Mouse (Mus musculus) common myeloid progenitor, adult 5-6 weeks (primary cell): Measurements from ENCODE around the gene Gm15013. TPM values are rescaled to one million over a fixed set of nuclear protein-coding genes. Genes with fewer than 3 reads are reported as not detected.
"Not testable (repeated sequence)": the region's sequence is repeated elsewhere in the genome, so short reads cannot be mapped to it uniquely, and the experiment has no call there.

ENCODE experiments used
- ATAC-seq: replicated peaks from 2 replicates; pipeline ENCODE4 v1.8.0; 2016; ENCODE audit warnings: low read depth, mild to moderate bottlenecking, moderate TSS enrichment, inconsistent platforms; ENCODE audit not compliant: poor library complexity, severe bottlenecking
- total RNA-seq: library from RNA; stranded (forward); fragments of 200-1000, 187-1606 nt; gene quantifications from 2 replicates; pipeline ENCODE4 v1.2.3, GENCODE M21; 2017

The Gm15013 gene
- 1.0 and 1.2 TPM in 2 replicates for total RNA-seq

GRCm38 (mm10) chrX:139714381-139714780 is at the start of gene Gm15013:
Gene Gm15013, minus strand, starts transcription at chrX:139714481.
- no peak for ATAC-seq

GRCm38 (mm10) chrX:139762546-139762945 is 48.3 kb upstream of the Gm15013 start:
- ATAC-seq = peak; percentile 74; the same call in 1 of the 2 replicates

GRCm38 (mm10) chrX:139758634-139759033 is 44.4 kb upstream of the Gm15013 start:
- not testable (repeated sequence) for ATAC-seq

GRCm38 (mm10) chrX:139751855-139752254 is 37.6 kb upstream of the Gm15013 start:
- peak; percentile 56; the same call in 1 of the 2 replicates for ATAC-seq

- no peak for ATAC-seq
These were observed 22.8 kb upstream of the Gm15013 start for GRCm38 (mm10) chrX:139737066-139737465.

- ATAC-seq = no peak
These were observed 16.3 kb upstream of the Gm15013 start for GRCm38 (mm10) chrX:139730541-139730940.

- no peak for ATAC-seq
These were observed 8.1 kb upstream of the Gm15013 start for GRCm38 (mm10) chrX:139722350-139722749.

GRCm38 (mm10) chrX:139684775-139685695 is 29.2 kb downstream of the Gm15013 start, which contains the start of gene Tbc1d8b:
Gene Tbc1d8b, plus strand, starts transcription at chrX:139684996.
- ATAC-seq = peak; percentile 100

GRCm38 (mm10) chrX:139684410-139684774 is 29.9 kb downstream of the Gm15013 start:
- peak; percentile 40 for ATAC-seq

- 0 out of 2 replicates have a peak, but pooled peaks have one; percentile 69 for ATAC-seq
These were observed 48.5 kb downstream of the Gm15013 start for GRCm38 (mm10) chrX:139665829-139666228.

Other genes starting within 250 kb of the Gm15013 start
- gene D330045A20Rik, start 234.1 kb downstream of the Gm15013 start, total RNA-seq = 2.1 and 4.0 TPM in 2 replicates
- gene Rnf128, start 151.2 kb downstream of the Gm15013 start, total RNA-seq = 0.87 and 0.96 TPM in 2 replicates
- gene Tbc1d8b, start 29.5 kb downstream of the Gm15013 start, total RNA-seq = 7.0 and 8.8 TPM in 2 replicates
- gene Ripply1, start 67.9 kb upstream of the Gm15013 start, total RNA-seq = not detected in 2 replicates
- not detected in 2 replicates for gene Cldn2, start 86.3 kb upstream of the Gm15013 start, total RNA-seq
- 3.1 and 3.7 TPM in 2 replicates for gene Morc4, start 157.2 kb upstream of the Gm15013 start, total RNA-seq